Mouse (Mus musculus) brain, embryonic 14.5 days (tissue): ENCODE results near the gene Ccdc92.

Source experiments
- CTCF ChIP-seq: fragments of 200-500 bp; IDR thresholded peaks from 2 replicates; pipeline ENCODE4 v1.5.1; 2012; ENCODE audit warnings: inconsistent platforms, mild to moderate bottlenecking, moderate library complexity, borderline replicate concordance; ENCODE audit not compliant: insufficient read depth, insufficient read length; ENCODE audit errors: extremely low read depth
- POLR2A ChIP-seq: fragments of 200-500 bp; IDR thresholded peaks from 2 replicates; pipeline ENCODE4 v1.6.1; 2012; ENCODE audit warnings: mild to moderate bottlenecking, inconsistent platforms, borderline replicate concordance; ENCODE audit not compliant: poor library complexity, insufficient read depth, insufficient read length, severe bottlenecking; ENCODE audit errors: extremely low read depth

GRCm38 (mm10) chr5:124817050-124817449 is 45.2 kb downstream of the Ccdc92 start:
- TF ChIP-seq CTCF (no peak), POLR2A (no peak)
